Mouse (Mus musculus): ENCODE results near the gene Rgs16.

- TF ChIP-seq CTCF (IDR thresholded peaks at IDR 0.05; ENCODE audit: borderline replicate concordance, extremely low read depth, insufficient read depth, insufficient read length), result no peak
- no peak for TF ChIP-seq POLR2A (IDR thresholded peaks at IDR 0.05; ENCODE audit: borderline replicate concordance, extremely low read depth, insufficient read depth, insufficient read length, poor library complexity, severe bottlenecking)
Observed at GRCm38 (mm10) chr1:153768465-153768864, 28.3 kb downstream of the Rgs16 start.
